ENCODE assay signal across 24 mouse cellular contexts in the genomic region with DNA sequence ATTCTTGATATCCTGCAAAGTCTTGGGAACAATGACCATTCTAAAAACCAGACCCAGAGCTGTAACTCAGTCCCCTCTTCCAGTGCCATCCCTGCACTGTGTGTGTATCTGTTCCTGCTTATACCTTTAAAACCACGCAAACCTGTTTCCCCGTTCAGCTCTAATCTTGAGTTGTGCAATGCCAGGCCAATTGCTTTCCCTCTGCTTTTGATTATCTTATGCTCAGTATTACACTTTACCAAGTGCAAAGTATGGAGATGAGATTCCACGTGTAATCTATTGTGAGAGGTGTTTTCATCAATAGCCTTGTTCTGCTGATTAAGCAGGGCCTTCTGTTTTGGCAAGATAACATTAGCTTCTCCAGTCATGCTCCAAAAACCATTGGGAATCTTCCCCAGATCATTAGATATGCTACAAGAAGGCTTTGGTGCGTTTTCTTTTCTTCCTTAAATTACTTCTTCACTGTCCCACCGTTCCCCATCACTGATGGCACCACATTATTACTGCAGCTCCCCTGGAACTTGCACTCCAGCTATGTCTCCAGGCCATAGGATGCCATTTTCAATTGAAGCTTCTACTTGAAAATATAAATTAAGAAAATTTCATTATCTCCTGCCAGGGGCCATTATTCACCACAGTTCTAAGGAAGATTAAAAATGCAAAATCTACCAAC.
DNase-seq lines count a peak whose midpoint lies in the region; ATAC-seq and TF ChIP-seq lines count a peak whose summit lies in the region.
"Had no signal": no experiment of that assay in that cellular context is flagged by ENCODE, and none has a peak within 500 bp of the region (broad histone marks: within the 10 kb centered on the region; RNA-seq: fewer than 3 reads in every experiment).

No protein-coding gene starts in this region.

- WGBS in hindbrain, embryonic 14.5 days, result 62% methylated on average over 5 of the region's 5 CpGs
- 81% methylated on average over 5 of the region's 5 CpGs for WGBS in hindbrain, embryonic 10.5 days
- 55% methylated on average over 5 of the region's 5 CpGs for WGBS in midbrain, embryonic 15.5 days
- 45% methylated on average over 5 of the region's 5 CpGs for WGBS in midbrain, postnatal 0 days
- WGBS in liver, embryonic 13.5 days (ENCODE audit: insufficient replicate concordance), result 34% methylated on average over 5 of the region's 5 CpGs

- ATAC-seq in hindbrain, embryonic 14.5 days (ENCODE audit: low FRiP score), result peak; percentile 40; the same call in 1 of the 2 replicates
- ATAC-seq in midbrain, embryonic 15.5 days (replicated peaks), result peak; percentile 38; the same call in 1 of the 2 replicates
- ATAC-seq in midbrain, postnatal 0 days (ENCODE audit: low FRiP score), result no peak
- 0 out of 2 replicates have a peak, but pooled peaks have one; percentile 31 for ATAC-seq in liver, embryonic 13.5 days (ENCODE audit: low read depth)
- ATAC-seq in frontal cortex, adult (ENCODE audit: low TSS enrichment), result no peak
- ATAC-seq: CD4-positive, CD25-positive, alpha-beta regulatory T cell, adult 4 months had no signal

- no peak overlapping the region for H3K4me2 ChIP-seq in hindbrain, embryonic 14.5 days (replicated peaks)
- no peak overlapping the region for H3K4me2 ChIP-seq in midbrain, embryonic 15.5 days
- no peak overlapping the region for H3K4me2 ChIP-seq in midbrain, postnatal 0 days (ENCODE audit: low read depth, low read length, poor library complexity, severe bottlenecking)
- H3K4me2 ChIP-seq in liver, embryonic 13.5 days, result no peak overlapping the region
- H3K4me2 ChIP-seq: limb, embryonic 15.5 days; lung, embryonic 14.5 days; neural tube, embryonic 12.5 days had no signal

- H3K9me3 ChIP-seq in hindbrain, embryonic 14.5 days (ENCODE audit: control insufficient read depth, low read length), result no peaks in the 10 kb centered on the region
- no peaks in the 10 kb centered on the region for H3K9me3 ChIP-seq in hindbrain, embryonic 10.5 days
- H3K9me3 ChIP-seq in midbrain, embryonic 15.5 days, result no peaks in the 10 kb centered on the region
- H3K9me3 ChIP-seq in midbrain, postnatal 0 days (ENCODE audit: low read length), result no peaks in the 10 kb centered on the region
- no peaks in the 10 kb centered on the region for H3K9me3 ChIP-seq in liver, embryonic 13.5 days (replicated peaks)
- H3K9me3 ChIP-seq: embryonic facial prominence, embryonic 10.5 days; forebrain, embryonic 10.5 days; heart, embryonic 10.5 days; limb, embryonic 15.5 days; megakaryocyte, embryonic 14.5 days; neural tube, embryonic 12.5 days had no signal

- no peaks in the 10 kb centered on the region for H3K36me3 ChIP-seq in hindbrain, embryonic 14.5 days (replicated peaks; ENCODE audit: control insufficient read depth, insufficient read depth)
- peaks cover 4% of the 10 kb centered on the region; the same call in 1 of the 2 replicates for H3K36me3 ChIP-seq in hindbrain, embryonic 10.5 days
- H3K36me3 ChIP-seq in midbrain, embryonic 15.5 days (replicated peaks), result no peaks in the 10 kb centered on the region
- no peaks in the 10 kb centered on the region for H3K36me3 ChIP-seq in midbrain, postnatal 0 days (ENCODE audit: insufficient read depth, low read length)
- no peaks in the 10 kb centered on the region for H3K36me3 ChIP-seq in liver, embryonic 13.5 days
- H3K36me3 ChIP-seq: limb, embryonic 15.5 days; neural tube, embryonic 12.5 days had no signal

- H3K4me1 ChIP-seq in hindbrain, embryonic 14.5 days (replicated peaks; ENCODE audit: control insufficient read depth, insufficient read depth, low read length), result peaks cover under 1% of the 10 kb centered on the region
- H3K4me1 ChIP-seq in hindbrain, embryonic 10.5 days (replicated peaks), result peaks cover 6% of the 10 kb centered on the region
- H3K4me1 ChIP-seq in midbrain, embryonic 15.5 days, result peaks cover 14% of the 10 kb centered on the region
- H3K4me1 ChIP-seq in midbrain, postnatal 0 days (ENCODE audit: insufficient read depth, low read length), result no peaks in the 10 kb centered on the region
- peaks cover 11% of the 10 kb centered on the region for H3K4me1 ChIP-seq in liver, embryonic 13.5 days (replicated peaks)
- H3K4me1 ChIP-seq: heart, embryonic 10.5 days had no signal

- DNase-seq in hindbrain, embryonic 14.5 days (ENCODE audit: low spot score), result no peak
- no peak for DNase-seq in hindbrain, embryonic 10.5 days (ENCODE audit: low spot score)
- no peak for DNase-seq in midbrain, postnatal 0 days (ENCODE audit: low spot score)
- no peak for DNase-seq in liver, embryonic 13.5 days
- no peak for DNase-seq in kidney, adult 11 months
- DNase-seq: adrenal gland, postnatal 36 days; cerebellum, adult 11 months; cerebellum, adult 9-11 months; heart, postnatal 4 days; kidney, adult 18-20 months; kidney, postnatal 4 days; layer of hippocampus, adult 9-11 months; lung, embryonic 14.5 days; right cerebral cortex, postnatal 25 days; spleen, adult 18-20 months had no signal

- H3K27me3 ChIP-seq in hindbrain, embryonic 14.5 days (ENCODE audit: control insufficient read depth, insufficient read depth, low read length), result no peaks in the 10 kb centered on the region
- no peaks in the 10 kb centered on the region for H3K27me3 ChIP-seq in hindbrain, embryonic 10.5 days (ENCODE audit: insufficient read depth, poor library complexity, severe bottlenecking)
- no peaks in the 10 kb centered on the region for H3K27me3 ChIP-seq in midbrain, embryonic 15.5 days (replicated peaks)
- H3K27me3 ChIP-seq in midbrain, postnatal 0 days (ENCODE audit: insufficient read depth, low read length), result no peaks in the 10 kb centered on the region
- H3K27me3 ChIP-seq in liver, embryonic 13.5 days, result no peaks in the 10 kb centered on the region
- H3K27me3 ChIP-seq: limb, embryonic 15.5 days; megakaryocyte, embryonic 14.5 days; neural tube, embryonic 12.5 days had no signal

- no peak overlapping the region for H3K9ac ChIP-seq in hindbrain, embryonic 14.5 days
- H3K9ac ChIP-seq in midbrain, embryonic 15.5 days, result no peak overlapping the region
- H3K9ac ChIP-seq in midbrain, postnatal 0 days (replicated peaks; ENCODE audit: low read length, poor library complexity, severe bottlenecking), result no peak overlapping the region
- H3K9ac ChIP-seq in liver, embryonic 13.5 days, result no peak overlapping the region
- H3K9ac ChIP-seq: limb, embryonic 15.5 days; lung, embryonic 14.5 days; neural tube, embryonic 12.5 days had no signal

- H3K4me3 ChIP-seq in hindbrain, embryonic 14.5 days (replicated peaks; ENCODE audit: low read length), result no peak overlapping the region
- no peak overlapping the region for H3K4me3 ChIP-seq in hindbrain, embryonic 10.5 days
- H3K4me3 ChIP-seq in midbrain, embryonic 15.5 days, result no peak overlapping the region
- H3K4me3 ChIP-seq in midbrain, postnatal 0 days (ENCODE audit: low read depth, low read length), result no peak overlapping the region
- no peak overlapping the region for H3K4me3 ChIP-seq in liver, embryonic 13.5 days (replicated peaks)
- H3K4me3 ChIP-seq: embryonic facial prominence, embryonic 10.5 days; forebrain, embryonic 10.5 days; heart, embryonic 10.5 days; limb, embryonic 15.5 days; megakaryocyte, embryonic 14.5 days; neural tube, embryonic 12.5 days had no signal

- no peak overlapping the region for H3K27ac ChIP-seq in hindbrain, embryonic 14.5 days
- H3K27ac ChIP-seq in hindbrain, embryonic 10.5 days, result no peak overlapping the region
- 0 out of 2 replicates have a peak overlapping the region, but pooled peaks have one; percentile 20 for H3K27ac ChIP-seq in midbrain, embryonic 15.5 days
- H3K27ac ChIP-seq in midbrain, postnatal 0 days (ENCODE audit: low read depth, low read length), result no peak overlapping the region
- no peak overlapping the region for H3K27ac ChIP-seq in liver, embryonic 13.5 days
- H3K27ac ChIP-seq: embryonic facial prominence, embryonic 10.5 days; forebrain, embryonic 10.5 days; heart, embryonic 10.5 days; limb, embryonic 15.5 days; neural tube, embryonic 12.5 days had no signal

- no peak for TF ChIP-seq CTCF in midbrain, postnatal 0 days (IDR thresholded peaks at IDR 0.05)

Comparison
In these comparisons a context has a peak if more than half of its experiments do, and no peak if none do; other contexts are left out.
1. ATAC-seq: peak in hindbrain, embryonic 14.5 days (single experiment), midbrain, embryonic 15.5 days (single experiment) and liver, embryonic 13.5 days (single experiment); none in midbrain, postnatal 0 days (single experiment) and frontal cortex, adult (single experiment).